Mouse (Mus musculus) frontal cortex, postnatal 25 days (tissue): ENCODE data around the gene Celf2.

Experiments
- DNase-seq, 2 experiments: peaks; one replicate each; pipeline ENCODE4 v3.0.0; 2022; ENCODE audit warnings: low spot score in 2 of 2

The Celf2 gene

GRCm38 (mm10) chr2:7026737-7027136 lies 482.6 kb downstream of the Celf2 start:
- DNase-seq = no peak

- no peak for DNase-seq
Observed at GRCm38 (mm10) chr2:7025594-7025993, 483.8 kb downstream of the Celf2 start.

GRCm38 (mm10) chr2:7022184-7022583 lies 487.2 kb downstream of the Celf2 start:
- no peak for DNase-seq

- DNase-seq = no peak
Observed at GRCm38 (mm10) chr2:7017384-7018113, 491.8 kb downstream of the Celf2 start.

- no peak for DNase-seq
Observed at GRCm38 (mm10) chr2:7013126-7013525, 496.2 kb downstream of the Celf2 start.

- no peak for DNase-seq
Observed at GRCm38 (mm10) chr2:7006816-7007215, 502.5 kb downstream of the Celf2 start.

GRCm38 (mm10) chr2:7001967-7002366 lies 507.4 kb downstream of the Celf2 start:
- DNase-seq = no peak

- DNase-seq = no peak
Observed at GRCm38 (mm10) chr2:6991010-6991421, 518.3 kb downstream of the Celf2 start.

GRCm38 (mm10) chr2:6985706-6986105 lies 523.7 kb downstream of the Celf2 start:
- no peak for DNase-seq

GRCm38 (mm10) chr2:6983902-6984301 lies 525.5 kb downstream of the Celf2 start:
- DNase-seq = no peak

GRCm38 (mm10) chr2:6976300-6976699 lies 533.1 kb downstream of the Celf2 start:
- DNase-seq = no peak

- no peak for DNase-seq
Observed at GRCm38 (mm10) chr2:6969228-6969627, 540.1 kb downstream of the Celf2 start.

GRCm38 (mm10) chr2:6965243-6965642 lies 544.1 kb downstream of the Celf2 start:
- DNase-seq = no peak

GRCm38 (mm10) chr2:6950702-6951101 lies 558.7 kb downstream of the Celf2 start:
- DNase-seq = no peak

- no peak for DNase-seq
Observed at GRCm38 (mm10) chr2:6945638-6946415, 563.5 kb downstream of the Celf2 start.

- no peak for DNase-seq
Observed at GRCm38 (mm10) chr2:6943651-6944050, 565.7 kb downstream of the Celf2 start.

- DNase-seq = no peak
Observed at GRCm38 (mm10) chr2:6942635-6943390, 566.5 kb downstream of the Celf2 start.

- DNase-seq = no peak
Observed at GRCm38 (mm10) chr2:6939143-6939542, 570.2 kb downstream of the Celf2 start.

- DNase-seq = no peak
Observed at GRCm38 (mm10) chr2:6933130-6933529, 576.2 kb downstream of the Celf2 start.

- DNase-seq = no peak
Observed at GRCm38 (mm10) chr2:6927693-6928360, 581.5 kb downstream of the Celf2 start.

GRCm38 (mm10) chr2:6925505-6925904 lies 583.9 kb downstream of the Celf2 start:
- DNase-seq = no peak
